20 mouse cellular contexts compared by ENCODE assay signal in the genomic region with DNA sequence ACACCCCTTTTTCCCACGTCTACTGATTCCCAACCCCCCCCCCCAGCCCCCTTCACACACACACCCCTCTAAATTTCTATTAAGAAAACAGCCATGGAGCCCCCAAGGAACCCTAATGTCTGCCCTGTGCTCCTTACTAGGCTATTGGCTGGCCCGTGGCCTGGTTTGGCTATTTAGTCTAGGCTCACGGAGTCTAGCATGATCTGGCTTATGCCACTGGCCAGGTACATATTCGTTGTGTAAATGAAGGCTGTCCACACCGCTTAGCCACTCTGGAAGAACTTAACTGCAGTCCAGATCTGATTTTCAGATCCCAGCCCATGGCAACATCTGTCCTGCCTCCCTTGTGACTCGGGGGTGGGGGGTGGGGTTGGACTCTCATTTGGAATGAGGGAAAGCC. TPM values are rescaled to one million over a fixed set of nuclear protein-coding genes. Genes with fewer than 3 reads are reported as not detected.
DNase-seq lines count a peak whose midpoint lies in the region; ATAC-seq and TF ChIP-seq lines count a peak whose summit lies in the region.
"Had no signal": no experiment of that assay in that cellular context is flagged by ENCODE, and none has a peak within 500 bp of the region (broad histone marks: within the 10 kb centered on the region; RNA-seq: fewer than 3 reads in every experiment).

No protein-coding gene starts in this region.

- no peaks in the 10 kb centered on the region for H3K9me3 ChIP-seq in kidney, embryonic 15.5 days (replicated peaks)
- H3K9me3 ChIP-seq in stomach, embryonic 15.5 days: no peaks in the 10 kb centered on the region
- no peaks in the 10 kb centered on the region for H3K9me3 ChIP-seq in stomach, postnatal 0 days (ENCODE audit: control insufficient read depth, low read length)
- H3K9me3 ChIP-seq in limb, embryonic 10.5 days (replicated peaks): no peaks in the 10 kb centered on the region
- H3K9me3 ChIP-seq: megakaryocyte, embryonic 14.5 days; midbrain, embryonic 15.5 days had no signal

- no peak for TF ChIP-seq EP300 in stomach, postnatal 0 days (optimal IDR thresholded peaks at IDR 0.05)

- no peak overlapping the region for H3K9ac ChIP-seq in kidney, embryonic 15.5 days
- H3K9ac ChIP-seq in stomach, embryonic 15.5 days: no peak overlapping the region
- H3K9ac ChIP-seq in stomach, postnatal 0 days (ENCODE audit: low read length): no peak overlapping the region

- intact Hi-C loops in left cerebral cortex, postnatal 36 days (cut with DNase I): no loop called here

- WGBS in kidney, adult 2 months: 59% methylated on average over 6 of the region's 6 CpGs
- WGBS in kidney, embryonic 15.5 days: 69% methylated on average over 6 of the region's 6 CpGs
- WGBS in stomach, embryonic 15.5 days: 72% methylated on average over 6 of the region's 6 CpGs
- 79% methylated on average over 6 of the region's 6 CpGs for WGBS in stomach, postnatal 0 days
- 71% methylated on average over 6 of the region's 6 CpGs for WGBS in limb, embryonic 10.5 days

- TF ChIP-seq CTCF in kidney, adult 2 months (conservative IDR thresholded peaks at IDR 0.05; ENCODE audit: insufficient read depth, insufficient read length, low read depth, low read length): no peak
- no peak for TF ChIP-seq CTCF in stomach, postnatal 0 days (IDR thresholded peaks at IDR 0.05; ENCODE audit: low read depth)

- no peak for ATAC-seq in kidney, embryonic 15.5 days (replicated peaks; ENCODE audit: low FRiP score)
- no peak for ATAC-seq in stomach, embryonic 15.5 days (ENCODE audit: insufficient read depth, low FRiP score, low read depth)
- ATAC-seq in stomach, postnatal 0 days (ENCODE audit: low FRiP score, low TSS enrichment): no peak

- TF ChIP-seq POLR2A in kidney, adult 2 months (IDR thresholded peaks at IDR 0.05; ENCODE audit: low read depth, low read length): no peak

- DNase-seq in kidney, adult 2 months: peak; percentile 61
- DNase-seq in stomach, postnatal 0 days (ENCODE audit: low spot score): no peak
- no peak for DNase-seq in limb, embryonic 10.5 days (ENCODE audit: low spot score)
- DNase-seq in cerebellum, adult 11 months: no peak
- DNase-seq in left cerebral cortex, postnatal 36 days (ENCODE audit: low spot score in 2 of 2): no peak
- DNase-seq: cerebellum, postnatal 10 days; lung, postnatal 14 days; right cerebral cortex, postnatal 14 days; thymus, postnatal 25 days had no signal

- no peak overlapping the region for H3K4me2 ChIP-seq in kidney, embryonic 15.5 days
- H3K4me2 ChIP-seq in stomach, embryonic 15.5 days: no peak overlapping the region
- no peak overlapping the region for H3K4me2 ChIP-seq in stomach, postnatal 0 days (replicated peaks; ENCODE audit: low read depth)

- no peaks in the 10 kb centered on the region; the same call in 1 of the 2 replicates for H3K36me3 ChIP-seq in kidney, adult 2 months (ENCODE audit: control insufficient read depth, insufficient read depth, low read length)
- H3K36me3 ChIP-seq in kidney, embryonic 15.5 days: peaks cover 20% of the 10 kb centered on the region
- H3K36me3 ChIP-seq in stomach, embryonic 15.5 days: 0 out of 2 replicates have a peak, but pooled peaks cover 7% of the 10 kb centered on the region
- H3K36me3 ChIP-seq in stomach, postnatal 0 days (ENCODE audit: control insufficient read depth, insufficient read depth, low read length): no peaks in the 10 kb centered on the region; the same call in 1 of the 2 replicates
- H3K36me3 ChIP-seq in limb, embryonic 10.5 days: peaks cover 17% of the 10 kb centered on the region
- H3K36me3 ChIP-seq: midbrain, embryonic 15.5 days had no signal

- H3K27ac ChIP-seq in kidney, adult 2 months (ENCODE audit: insufficient read depth, low read depth, low read length): peak overlapping the region; percentile 85; the same call in 1 of the 2 replicates
- no peak overlapping the region for H3K27ac ChIP-seq in kidney, embryonic 15.5 days
- H3K27ac ChIP-seq in stomach, embryonic 15.5 days: peak overlapping the region; percentile 68; the same call in 1 of the 2 replicates
- no peak overlapping the region for H3K27ac ChIP-seq in stomach, postnatal 0 days (replicated peaks)
- peak overlapping the region; percentile 93 for H3K27ac ChIP-seq in limb, embryonic 10.5 days
- H3K27ac ChIP-seq: hindbrain, embryonic 14.5 days; midbrain, embryonic 15.5 days had no signal

- peaks cover 16% of the 10 kb centered on the region for H3K4me1 ChIP-seq in kidney, adult 2 months (ENCODE audit: control insufficient read depth, insufficient read depth, low read length)
- H3K4me1 ChIP-seq in kidney, embryonic 15.5 days: peaks cover 37% of the 10 kb centered on the region
- peaks cover 19% of the 10 kb centered on the region for H3K4me1 ChIP-seq in stomach, embryonic 15.5 days
- peaks cover 19% of the 10 kb centered on the region for H3K4me1 ChIP-seq in stomach, postnatal 0 days (replicated peaks; ENCODE audit: control insufficient read depth, insufficient read depth)
- peaks cover 34% of the 10 kb centered on the region for H3K4me1 ChIP-seq in limb, embryonic 10.5 days

- H3K4me3 ChIP-seq in kidney, adult 2 months (ENCODE audit: insufficient read depth, low read depth, low read length): no peak overlapping the region
- no peak overlapping the region for H3K4me3 ChIP-seq in kidney, embryonic 15.5 days (replicated peaks)
- no peak overlapping the region for H3K4me3 ChIP-seq in stomach, embryonic 15.5 days (replicated peaks)
- H3K4me3 ChIP-seq in stomach, postnatal 0 days (ENCODE audit: low read depth, low read length): no peak overlapping the region
- H3K4me3 ChIP-seq in limb, embryonic 10.5 days: no peak overlapping the region

- no peaks in the 10 kb centered on the region for H3K27me3 ChIP-seq in kidney, adult 2 months (replicated peaks; ENCODE audit: control insufficient read depth, insufficient read depth, low read length)
- H3K27me3 ChIP-seq in kidney, embryonic 15.5 days: peaks cover 2% of the 10 kb centered on the region; the same call in 1 of the 2 replicates
- 0 out of 2 replicates have a peak, but pooled peaks cover 2% of the 10 kb centered on the region for H3K27me3 ChIP-seq in stomach, embryonic 15.5 days (replicated peaks)
- no peaks in the 10 kb centered on the region for H3K27me3 ChIP-seq in stomach, postnatal 0 days (ENCODE audit: control insufficient read depth, insufficient read depth, low read length)
- H3K27me3 ChIP-seq in limb, embryonic 10.5 days (ENCODE audit: low read depth, poor library complexity, severe bottlenecking): peaks cover 18% of the 10 kb centered on the region

RNA-seq across cellular contexts. Expression of a gene that starts 1.1 kb away (rescaled TPM):
- polyA plus RNA-seq in kidney, adult 2 months (2012; rRNA removed): 97.1 and 116 TPM in 2 replicates
- polyA plus RNA-seq in kidney, embryonic 15.5 days (2015; fragmentation: Nextera tagmentation; extraction: Ambion mirVana): 58.7 and 62.6 TPM in 2 replicates
- 62.7 and 64.5 TPM in 2 replicates for polyA plus RNA-seq in stomach, embryonic 15.5 days (2015; fragmentation: Nextera tagmentation; extraction: Ambion mirVana)
- 71.5 and 73.0 TPM in 2 replicates for polyA plus RNA-seq in stomach, postnatal 0 days (2015; fragmentation: Nextera tagmentation; extraction: Ambion mirVana)
- polyA plus RNA-seq in limb, embryonic 10.5 days (2016; fragmentation: Nextera tagmentation; extraction: Ambion mirVana): 34.3 and 41.5 TPM in 2 replicates
- total RNA-seq in left cerebral cortex, postnatal 36 days (2021): 1 to 10 TPM; 7.4 to 8.4 TPM

RNA-seq across cellular contexts. Expression of a gene that starts 5.7 kb away (rescaled TPM):
- 83.5 and 89.5 TPM in 2 replicates for polyA plus RNA-seq in kidney, adult 2 months (2012; rRNA removed)
- polyA plus RNA-seq in kidney, embryonic 15.5 days (2015; fragmentation: Nextera tagmentation; extraction: Ambion mirVana): 4.4 and 4.8 TPM in 2 replicates
- polyA plus RNA-seq in stomach, embryonic 15.5 days (2015; fragmentation: Nextera tagmentation; extraction: Ambion mirVana): 3.1 and 3.8 TPM in 2 replicates
- 18.5 and 20.6 TPM in 2 replicates for polyA plus RNA-seq in stomach, postnatal 0 days (2015; fragmentation: Nextera tagmentation; extraction: Ambion mirVana)
- 1.0 and 1.6 TPM in 2 replicates for polyA plus RNA-seq in limb, embryonic 10.5 days (2016; fragmentation: Nextera tagmentation; extraction: Ambion mirVana)
- 1 to 10 TPM; 2.4 to 2.9 TPM for total RNA-seq in left cerebral cortex, postnatal 36 days (2021)

RNA-seq across cellular contexts. Expression of a gene that starts 28.9 kb away (rescaled TPM):
- 0.39 and 0.86 TPM in 2 replicates for polyA plus RNA-seq in kidney, adult 2 months (2012; rRNA removed)
- polyA plus RNA-seq in kidney, embryonic 15.5 days (2015; fragmentation: Nextera tagmentation; extraction: Ambion mirVana): 0.19 and 0.24 TPM in 2 replicates
- polyA plus RNA-seq in stomach, embryonic 15.5 days (2015; fragmentation: Nextera tagmentation; extraction: Ambion mirVana): 0.12 TPM in 2 replicates
- polyA plus RNA-seq in stomach, postnatal 0 days (2015; fragmentation: Nextera tagmentation; extraction: Ambion mirVana): 0.08 and 0.15 TPM in 2 replicates
- polyA plus RNA-seq in limb, embryonic 10.5 days (2016; fragmentation: Nextera tagmentation; extraction: Ambion mirVana): 0.10 and 0.21 TPM in 2 replicates
- total RNA-seq in left cerebral cortex, postnatal 36 days (2021): not detected
- total RNA-seq: adrenal gland, postnatal 4 days; layer of hippocampus, postnatal 25 days; left cerebral cortex, postnatal 25 days had no signal
- polyA plus RNA-seq: heart, postnatal 0 days; hindbrain, embryonic 14.5 days; liver, embryonic 16.5 days; midbrain, embryonic 15.5 days; spleen, adult 2 months had no signal

RNA-seq across cellular contexts. Expression of a gene that starts 34.4 kb away (rescaled TPM):
- 98.6 and 109 TPM in 2 replicates for polyA plus RNA-seq in kidney, adult 2 months (2012; rRNA removed)
- polyA plus RNA-seq in kidney, embryonic 15.5 days (2015; fragmentation: Nextera tagmentation; extraction: Ambion mirVana): 73.2 and 83.3 TPM in 2 replicates
- polyA plus RNA-seq in stomach, embryonic 15.5 days (2015; fragmentation: Nextera tagmentation; extraction: Ambion mirVana): 67.6 and 69.5 TPM in 2 replicates
- 75.3 and 77.7 TPM in 2 replicates for polyA plus RNA-seq in stomach, postnatal 0 days (2015; fragmentation: Nextera tagmentation; extraction: Ambion mirVana)
- 41.8 and 43.6 TPM in 2 replicates for polyA plus RNA-seq in limb, embryonic 10.5 days (2016; fragmentation: Nextera tagmentation; extraction: Ambion mirVana)
- 10 to 100 TPM; 11.1 to 11.8 TPM for total RNA-seq in left cerebral cortex, postnatal 36 days (2021)

Comparison
In these comparisons a context has a peak if more than half of its experiments do, and no peak if none do; other contexts are left out.
1. H3K27ac ChIP-seq: peak in kidney, adult 2 months (single experiment), stomach, embryonic 15.5 days (single experiment) and limb, embryonic 10.5 days (single experiment); none in kidney, embryonic 15.5 days (single experiment) and stomach, postnatal 0 days (single experiment).